Mouse (Mus musculus) CH12.LX (cell line): ENCODE measurements around the gene Neurog3. TPM values are rescaled to one million over a fixed set of nuclear protein-coding genes. Genes with fewer than 3 reads are reported as not detected.

ENCODE experiments used
- DNase-seq: peaks from one replicate; pipeline ENCODE4 v3.0.0-alpha.2; 2013; ENCODE audit errors: extremely low read depth
- H3K27ac ChIP-seq: 2 replicates; pipeline ENCODE4 v1.5.1; 2012; ENCODE audit warnings: low read depth, mild to moderate bottlenecking, control low read depth, moderate library complexity; ENCODE audit not compliant: insufficient read depth
- H3K27me3 ChIP-seq: replicated peaks from 2 replicates; pipeline ENCODE3; 2012; ENCODE audit warnings: inconsistent platforms
- H3K36me3 ChIP-seq, 2 experiments: replicated peaks in 1 of 2; 2 replicates each; pipeline versions ENCODE3 to v1.6.1; 2012; ENCODE audit warnings: inconsistent platforms in 1 of 2, low read length in 1 of 2, mild to moderate bottlenecking in 1 of 2, mixed read lengths in 1 of 2, moderate library complexity in 1 of 2; ENCODE audit not compliant: control insufficient read depth in 1 of 2, insufficient read depth in 1 of 2
- H3K4me1 ChIP-seq, 2 experiments: 2 replicates each; pipeline ENCODE4 v1.6.1; 2012; ENCODE audit warnings: inconsistent platforms in 1 of 2, moderate library complexity in 1 of 2; ENCODE audit not compliant: insufficient read depth in 2 of 2, control insufficient read depth in 1 of 2
- H3K4me2 ChIP-seq: 2 replicates; pipeline ENCODE4 v1.6.1; 2012; ENCODE audit warnings: low read depth, mild to moderate bottlenecking, control low read depth; ENCODE audit not compliant: poor library complexity, insufficient read depth, severe bottlenecking
- H3K4me3 ChIP-seq, 3 experiments: fragments of 150-350 bp in 1 of 3; sonication (generic) in 1 of 3; replicated peaks in 1 of 3; 2 replicates each; pipeline versions ENCODE3 to v1.5.1; 2011 to 2012; ENCODE audit warnings: low read depth in 2 of 3, low read length in 2 of 3, mild to moderate bottlenecking in 2 of 3, moderate library complexity in 2 of 3, control low read depth in 1 of 3, improper control_type of control experiment in 1 of 3, inconsistent platforms in 1 of 3, mixed read lengths in 1 of 3; ENCODE audit not compliant: poor library complexity in 1 of 3
- H3K79me2 ChIP-seq: replicated peaks from 2 replicates; pipeline ENCODE4 v1.6.1; 2012; ENCODE audit warnings: mild to moderate bottlenecking, moderate library complexity; ENCODE audit not compliant: control insufficient read depth, poor library complexity, insufficient read depth, severe bottlenecking; ENCODE audit errors: extremely low read depth
- H3K9ac ChIP-seq: 2 replicates; pipeline ENCODE4 v1.6.1; 2012; ENCODE audit warnings: low read depth, mild to moderate bottlenecking, control low read depth, moderate library complexity; ENCODE audit not compliant: insufficient read depth
- H3K9me3 ChIP-seq: replicated peaks from 2 replicates; pipeline ENCODE3; 2012; ENCODE audit warnings: low read length, inconsistent platforms, mixed read lengths
- BHLHE40 ChIP-seq: IDR thresholded peaks from 2 replicates; pipeline ENCODE4 v1.6.1; 2011; ENCODE audit warnings: mild to moderate bottlenecking, low read depth, low read length, improper control_type of control experiment
- CTCF ChIP-seq, 2 experiments: IDR thresholded peaks in 1 of 2; conservative IDR thresholded peaks in 1 of 2; 2 replicates each; pipeline ENCODE4 v1.5.1; 2011 to 2012; ENCODE audit warnings: low read depth in 2 of 2, low read length in 2 of 2, improper control_type of control experiment in 1 of 2, inconsistent platforms in 1 of 2, mild to moderate bottlenecking in 1 of 2, moderate library complexity in 1 of 2
- E2F4 ChIP-seq: IDR thresholded peaks from 2 replicates; pipeline ENCODE4 v1.6.1; 2011; ENCODE audit warnings: low read depth, low read length, improper control_type of control experiment; ENCODE audit not compliant: insufficient replicate concordance
- ELF1 ChIP-seq: IDR thresholded peaks from 2 replicates; pipeline ENCODE4 v1.6.1; 2014; ENCODE audit warnings: low read depth, mild to moderate bottlenecking, inconsistent platforms, low read length, improper control_type of control experiment
- EP300 ChIP-seq: IDR thresholded peaks from 2 replicates; pipeline ENCODE4 v1.6.1; 2011; ENCODE audit warnings: low read length, improper control_type of control experiment
- ETS1 ChIP-seq: conservative IDR thresholded peaks from 2 replicates; pipeline ENCODE4 v1.6.1; 2012; ENCODE audit warnings: low read depth, mild to moderate bottlenecking, inconsistent platforms, low read length, improper control_type of control experiment, moderate library complexity
- JUND ChIP-seq: conservative IDR thresholded peaks from 2 replicates; pipeline ENCODE4 v1.6.1; 2011; ENCODE audit warnings: low read depth, low read length, improper control_type of control experiment
- MAFK ChIP-seq: IDR thresholded peaks from 2 replicates; pipeline ENCODE4 v1.6.1; 2011; ENCODE audit warnings: low read length, improper control_type of control experiment; ENCODE audit not compliant: insufficient replicate concordance
- MAX ChIP-seq: IDR thresholded peaks from 2 replicates; pipeline ENCODE4 v1.6.1; 2011; ENCODE audit warnings: low read length, improper control_type of control experiment
- MAZ ChIP-seq: IDR thresholded peaks from 2 replicates; pipeline ENCODE4 v1.6.1; 2012; ENCODE audit warnings: low read depth, mild to moderate bottlenecking, inconsistent platforms, low read length, improper control_type of control experiment, moderate library complexity
- MXI1 ChIP-seq: IDR thresholded peaks from 2 replicates; pipeline ENCODE4 v1.6.1; 2011; ENCODE audit warnings: mild to moderate bottlenecking, low read depth, low read length, improper control_type of control experiment
- MYC ChIP-seq: IDR thresholded peaks from 2 replicates; pipeline ENCODE4 v1.6.1; 2011; ENCODE audit warnings: low read depth, mild to moderate bottlenecking, improper control_type of control experiment, low read length
- NELFE ChIP-seq: IDR thresholded peaks from 2 replicates; pipeline ENCODE4 v1.6.1; 2011; ENCODE audit warnings: low read depth, low read length, improper control_type of control experiment
- PAX5 ChIP-seq: IDR thresholded peaks from 2 replicates; pipeline ENCODE4 v1.6.1; 2012; ENCODE audit warnings: low read length, inconsistent platforms, mixed read lengths
- POLR2A ChIP-seq: IDR thresholded peaks from 2 replicates; pipeline ENCODE4 v1.6.1; 2011; ENCODE audit warnings: low read depth, mild to moderate bottlenecking, improper control_type of control experiment, low read length
- RCOR1 ChIP-seq: conservative IDR thresholded peaks from 2 replicates; pipeline ENCODE4 v1.6.1; 2012; ENCODE audit warnings: low read depth, mild to moderate bottlenecking, inconsistent platforms, low read length, improper control_type of control experiment
- TBP ChIP-seq: conservative IDR thresholded peaks from 2 replicates; pipeline ENCODE4 v1.6.1; 2011; ENCODE audit warnings: low read depth, low read length, improper control_type of control experiment
- TCF12 ChIP-seq: IDR thresholded peaks from 2 replicates; pipeline ENCODE4 v1.6.1; 2014; ENCODE audit warnings: low read depth, mild to moderate bottlenecking, inconsistent platforms, low read length, improper control_type of control experiment
- USF1 ChIP-seq: IDR thresholded peaks from 2 replicates; pipeline ENCODE4 v1.6.1; 2014; ENCODE audit warnings: low read depth, mild to moderate bottlenecking, inconsistent platforms, low read length, improper control_type of control experiment
- USF2 ChIP-seq: conservative IDR thresholded peaks from 2 replicates; pipeline ENCODE4 v1.6.1; 2011; ENCODE audit warnings: low read depth, low read length, improper control_type of control experiment
- ZNF384 ChIP-seq: IDR thresholded peaks from 2 replicates; pipeline ENCODE4 v1.6.1; 2012; ENCODE audit warnings: low read depth, low read length, improper control_type of control experiment, inconsistent platforms
- dilution Hi-C: fragments of 300-500 bp; cut with MboI; formaldehyde crosslinking; loops from 2 replicates; pipeline ENCODE4 v1.14.3; 2020; ENCODE audit warnings: low sequenced_read_pairs; ENCODE audit not compliant: extremely low pct_unique_long_range_greater_than_20kb, extremely low pct_ligation_motif_present
- in situ Hi-C: fragments of 300-500 bp; cut with MboI; formaldehyde crosslinking; loops from 3 replicates; pipeline ENCODE4 v1.14.3; 2019; ENCODE audit warnings: low sequenced_read_pairs, low pct_ligation_motif_present, low pct_unique_long_range_greater_than_20kb, mixed read lengths
- polyA plus RNA-seq: library from polyadenylated mRNA; unstranded; fragments of >175 nt; gene quantifications from 2 replicates; pipeline ENCODE4 v1.2.1, GENCODE M21; 2012; ENCODE audit warnings: low read depth; ENCODE audit not compliant: insufficient read length
- total RNA-seq, 2 experiments: library from RNA; depleted of rRNA; stranded (reverse); fragments of 300-350 nt in 1 of 2; fragments of >200 nt in 1 of 2; gene quantifications; 2 replicates each; pipeline ENCODE4 v1.2.3; 2012 to 2014

The Neurog3 gene
- total and polyA plus RNA-seq, 3 experiments = not detected

DNA sequence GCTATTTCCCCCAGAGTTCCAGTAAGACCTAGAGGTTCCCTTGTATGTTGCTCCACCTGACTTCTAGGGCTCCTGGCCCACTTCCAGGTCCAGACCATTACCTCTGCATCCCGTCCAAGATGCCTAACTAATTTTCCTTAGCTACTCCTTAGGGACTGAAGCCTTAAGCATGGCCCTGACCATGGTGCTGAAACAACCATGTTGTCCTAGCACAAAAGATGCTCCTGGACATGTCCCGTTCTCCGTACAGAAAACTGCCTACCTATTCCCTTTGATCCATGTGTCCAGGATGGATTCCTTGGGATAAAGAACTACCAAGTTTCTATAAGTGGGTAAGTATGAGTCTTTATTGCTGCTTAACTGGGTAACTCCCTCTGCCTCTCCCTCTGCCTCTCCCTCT lies 5.2 kb downstream of the Neurog3 start:
- dilution Hi-C loops = no loop called here
- H3K79me2 ChIP-seq = no peaks in the 10 kb centered on the region
- peaks cover 76% of the 10 kb centered on the region for H3K27me3 ChIP-seq
- H3K9ac ChIP-seq = no peak overlapping the region
- no peak overlapping the region for H3K4me3 ChIP-seq
- H3K27ac ChIP-seq = no peak overlapping the region
- in situ Hi-C loops = no loop called here
- H3K4me1 ChIP-seq = peaks cover 10 to 31% of the 10 kb centered on the region in 2 experiments; a peak in 3 of 4 replicates
- TF ChIP-seq USF2 = no peak
- TF ChIP-seq RCOR1 = no peak
- TF ChIP-seq USF1 = no peak
- TF ChIP-seq ETS1 = no peak
- no peak for TF ChIP-seq TBP
- TF ChIP-seq ZNF384 = no peak
- no peak for TF ChIP-seq EP300
- no peak for TF ChIP-seq CTCF (conservative IDR thresholded peaks at IDR 0.05 in 1 of 2, IDR thresholded peaks at IDR 0.05 in 1 of 2; ENCODE audit: low read depth in 2 of 2, low read length in 2 of 2)
- no peak for TF ChIP-seq JUND
- TF ChIP-seq MAZ = no peak
- no peak for TF ChIP-seq E2F4
- TF ChIP-seq BHLHE40 = no peak
- no peak for TF ChIP-seq POLR2A
- TF ChIP-seq MAFK = no peak
- TF ChIP-seq TCF12 = no peak
- TF ChIP-seq MAX = no peak
- no peak for TF ChIP-seq MXI1
- H3K9me3 ChIP-seq = no peaks in the 10 kb centered on the region
- H3K36me3 ChIP-seq = no peaks in the 10 kb centered on the region
- no peak for DNase-seq
- no peak overlapping the region for H3K4me2 ChIP-seq

DNA sequence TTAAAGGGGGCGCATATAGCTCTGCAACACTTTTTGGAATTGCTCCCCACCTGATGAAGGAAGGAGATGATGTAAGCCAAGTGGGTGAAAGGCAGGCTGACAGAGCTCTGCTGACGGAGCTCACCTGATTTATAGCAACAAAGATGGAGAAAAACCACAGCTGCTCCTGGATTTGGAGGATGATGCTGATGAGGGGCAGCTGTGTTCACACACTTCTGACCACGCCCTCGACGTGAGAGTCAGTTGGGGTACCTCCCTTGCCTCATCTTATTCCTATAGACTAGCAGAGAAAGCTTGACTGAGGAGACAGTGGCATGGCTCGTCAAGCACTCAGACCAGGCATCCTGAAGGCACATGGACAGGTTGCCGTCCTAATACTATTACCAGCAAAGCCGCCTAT lies 10.9 kb downstream of the Neurog3 start, which contains the start of gene Fam241b:
Gene Fam241b (minus strand): TSS at position 101 of the 400 bp plus-strand sequence.
- dilution Hi-C loops = no loop called here
- Histone ChIP-seq H3K4me2 (no peak within 1 kb of the TSS), H3K9ac (no peak within 1 kb of the TSS), H3K27ac (no peak within 1 kb of the TSS), H3K27me3 (peaks cover 69% of the 10 kb centered on the region), H3K4me3 (no peak within 1 kb of the TSS), H3K9me3 (no peaks in the 10 kb centered on the region), H3K36me3 (no peaks in the 10 kb centered on the region), H3K79me2 (no peaks in the 10 kb centered on the region), H3K4me1 (no peaks in the 10 kb centered on the region)
- DNase-seq = no peak
- no peak for TF ChIP-seq MYC
- no peak for TF ChIP-seq NELFE
- no peak for TF ChIP-seq PAX5
- TF ChIP-seq JUND = no peak
- no peak for TF ChIP-seq POLR2A
- TF ChIP-seq ELF1 = no peak
- in situ Hi-C loops = no loop called here
